Mouse (Mus musculus): ENCODE data around the gene Epha4. TPM values are rescaled to one million over a fixed set of nuclear protein-coding genes. Genes with fewer than 3 reads are reported as not detected.

Epha4 gene
- polyA plus RNA-seq, 1 experiment from 2014 or later: 37.3 TPM

DNA sequence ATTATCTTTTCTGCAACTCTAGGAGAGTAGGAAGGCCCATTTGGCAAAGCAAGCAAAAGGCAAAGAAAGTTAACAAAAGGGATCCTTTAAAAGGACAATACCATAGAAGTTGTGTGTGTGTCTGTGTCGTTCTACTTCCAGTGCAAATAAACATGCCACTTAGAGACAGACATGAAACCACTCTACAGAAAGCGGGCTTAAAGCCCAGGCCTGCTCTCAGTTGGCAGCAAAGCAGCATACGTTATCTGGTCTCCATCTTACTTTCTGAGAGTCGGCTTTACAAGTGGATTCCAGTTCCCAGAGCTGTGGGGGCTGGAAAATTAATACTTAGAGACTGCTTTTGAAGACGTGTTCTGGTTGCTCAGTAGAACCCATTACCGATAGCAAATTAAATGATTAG is 87.9 kb downstream of the Epha4 start:
- Histone ChIP-seq H3K9me3 (no peaks in the 10 kb centered on the region), H3K36me3 (peaks cover 10% of the 10 kb centered on the region), H3K27ac (no peak overlapping the region), H3K4me2 (no peak overlapping the region), H3K4me3 (no peak overlapping the region), H3K9ac (no peak overlapping the region), H3K27me3 (no peaks in the 10 kb centered on the region), H3K4me1 (replicated peaks) (peaks cover 30% of the 10 kb centered on the region)
- WGBS: 66% methylated on average over 6 of the region's 6 CpGs
- no peak for ATAC-seq (ENCODE audit: low FRiP score)

DNA sequence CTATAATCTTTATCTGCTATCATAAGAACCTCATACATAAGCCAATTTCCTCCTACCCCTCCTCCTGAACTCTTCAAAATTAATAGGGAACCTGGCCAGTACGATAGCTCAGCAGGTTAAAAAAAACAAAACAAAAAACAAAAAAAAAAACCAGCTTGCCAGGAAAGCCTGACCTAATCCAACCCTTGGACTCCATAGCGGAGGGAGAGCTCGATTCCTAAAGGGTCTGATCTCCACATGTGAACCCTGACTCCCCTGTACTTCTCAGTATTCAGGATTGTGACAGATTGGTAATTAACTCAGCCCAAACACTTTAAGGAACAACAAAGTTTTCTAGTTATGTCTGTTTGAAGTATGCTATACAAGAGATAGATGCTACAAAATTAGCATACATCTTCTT is 89.7 kb downstream of the Epha4 start:
- Histone ChIP-seq H3K27ac (no peak overlapping the region), H3K4me2 (no peak overlapping the region), H3K4me3 (no peak overlapping the region), H3K9me3 (no peaks in the 10 kb centered on the region), H3K4me1 (replicated peaks) (peaks cover 29% of the 10 kb centered on the region), H3K36me3 (peaks cover 10% of the 10 kb centered on the region), H3K9ac (no peak overlapping the region), H3K27me3 (no peaks in the 10 kb centered on the region)
- ATAC-seq (ENCODE audit: low FRiP score): no peak
- 82% methylated on average over 3 of the region's 3 CpGs for WGBS

DNA sequence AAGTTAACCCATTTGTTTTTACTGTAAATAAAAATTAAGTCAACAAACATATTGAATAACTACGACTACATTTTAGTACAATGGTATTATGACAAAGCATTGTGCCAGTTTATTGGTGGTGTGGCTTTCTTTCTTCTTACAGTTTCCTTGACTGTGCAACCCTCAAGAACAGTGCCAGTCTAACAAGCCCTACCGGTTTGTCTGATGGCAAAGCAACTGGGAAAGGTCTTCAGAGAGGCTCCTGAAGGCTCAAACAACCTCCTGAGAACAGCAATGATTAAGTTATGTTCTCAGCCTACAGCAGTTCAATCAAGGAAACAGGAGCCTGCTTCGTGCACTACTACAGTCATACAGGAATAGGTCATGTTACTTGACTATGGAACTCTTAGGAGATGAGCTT is 93.8 kb downstream of the Epha4 start:
- 87% methylated on average over 3 of the region's 3 CpGs for WGBS
- no peak overlapping the region for H3K4me2 ChIP-seq
- no peak overlapping the region for H3K4me3 ChIP-seq
- H3K27ac ChIP-seq: no peak overlapping the region
- no peaks in the 10 kb centered on the region for H3K9me3 ChIP-seq
- ATAC-seq (ENCODE audit: low FRiP score): no peak
- H3K36me3 ChIP-seq: peaks cover 4% of the 10 kb centered on the region
- H3K27me3 ChIP-seq: no peaks in the 10 kb centered on the region
- H3K9ac ChIP-seq: no peak overlapping the region
- H3K4me1 ChIP-seq (replicated peaks): peaks cover 33% of the 10 kb centered on the region

DNA sequence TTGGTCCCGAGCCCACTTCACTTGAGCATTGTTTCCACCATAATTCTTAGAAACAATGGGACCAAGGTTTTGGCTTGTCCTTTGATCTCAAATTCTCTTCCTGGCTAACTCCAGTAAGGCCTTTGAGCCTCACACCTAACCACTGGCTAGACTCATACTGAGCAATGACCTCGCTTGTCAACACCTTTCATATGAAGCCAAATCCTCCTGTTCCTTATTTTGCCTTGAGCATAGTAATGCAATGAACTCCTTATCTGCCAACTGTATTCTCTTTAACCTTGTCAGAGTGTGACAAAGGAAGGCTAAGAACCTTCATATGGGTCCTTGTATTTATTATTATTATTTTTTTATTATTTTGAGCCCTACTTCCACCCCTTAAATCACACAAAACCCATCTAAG is 94.5 kb downstream of the Epha4 start:
- no peak overlapping the region for H3K27ac ChIP-seq
- H3K4me3 ChIP-seq: no peak overlapping the region
- no peaks in the 10 kb centered on the region for H3K9me3 ChIP-seq
- no peak overlapping the region for H3K9ac ChIP-seq
- no peak overlapping the region for H3K4me2 ChIP-seq
- H3K27me3 ChIP-seq: no peaks in the 10 kb centered on the region
- no peak for ATAC-seq (ENCODE audit: low FRiP score)
- WGBS: 47% methylated on average over 2 of the region's 2 CpGs
- peaks cover 33% of the 10 kb centered on the region for H3K4me1 ChIP-seq (replicated peaks)
- H3K36me3 ChIP-seq: no peaks in the 10 kb centered on the region

DNA sequence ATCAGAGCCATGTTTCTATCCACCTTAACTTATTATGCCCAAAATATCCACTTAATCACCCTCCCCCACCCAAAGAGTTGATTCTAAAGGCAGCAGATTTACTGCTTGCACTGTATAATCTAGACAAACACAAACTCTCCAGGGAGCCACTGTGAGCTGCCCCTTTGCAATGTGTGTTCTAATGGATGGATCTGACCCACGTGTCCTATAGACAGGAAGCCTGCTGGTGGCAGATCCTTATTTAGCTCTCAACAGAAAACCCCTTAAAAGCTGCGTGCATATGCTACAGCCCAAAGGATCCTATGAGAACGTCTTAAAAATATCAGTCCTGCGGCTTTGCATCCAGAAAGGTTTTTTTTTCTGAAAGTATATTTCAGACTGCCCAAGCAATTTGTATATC is 98.0 kb downstream of the Epha4 start:
- Histone ChIP-seq H3K4me2 (no peak overlapping the region), H3K36me3 (no peaks in the 10 kb centered on the region), H3K9ac (no peak overlapping the region), H3K4me3 (no peak overlapping the region), H3K4me1 (replicated peaks) (peaks cover 37% of the 10 kb centered on the region), H3K27ac (no peak overlapping the region), H3K27me3 (no peaks in the 10 kb centered on the region), H3K9me3 (no peaks in the 10 kb centered on the region)
- no peak for ATAC-seq (ENCODE audit: low FRiP score)
- 48% methylated on average over 4 of the region's 4 CpGs for WGBS

DNA sequence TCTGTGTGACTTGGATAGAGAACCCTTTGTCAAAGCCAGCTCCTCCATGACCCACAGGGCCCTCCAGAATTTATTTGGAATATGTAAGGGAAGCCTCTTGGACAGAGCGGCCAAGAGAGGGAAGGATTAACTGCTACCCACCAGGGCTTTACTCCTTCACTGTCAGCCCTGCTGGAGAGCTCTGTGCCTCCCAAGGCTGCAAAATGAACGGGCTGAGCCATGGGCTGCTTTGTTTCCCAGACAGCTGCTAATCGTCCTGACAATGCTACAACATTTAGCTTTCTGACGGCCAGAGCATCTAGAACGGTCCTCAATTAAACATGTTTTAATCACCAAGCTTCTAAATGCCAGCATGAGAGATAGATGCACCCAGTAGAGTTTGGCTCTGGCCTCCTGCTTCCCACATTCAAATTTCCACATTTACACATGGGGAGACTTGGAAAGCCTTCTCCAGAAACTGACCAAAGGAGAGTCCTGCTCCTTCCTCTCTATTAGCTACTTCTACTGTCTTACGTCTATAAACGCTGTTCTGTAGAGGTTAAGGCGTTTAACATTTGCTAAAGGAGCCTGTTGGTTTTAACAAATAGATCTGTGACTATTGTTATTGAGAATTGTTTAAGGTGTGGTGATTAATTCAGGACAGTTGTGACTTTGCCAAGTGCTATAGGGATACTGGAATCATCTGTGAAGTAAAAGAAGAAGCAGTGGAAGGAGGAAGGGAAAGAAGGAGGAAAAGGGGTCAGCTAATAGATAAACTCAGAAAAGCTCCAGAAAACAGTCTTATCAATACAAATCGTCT is 101.8 kb downstream of the Epha4 start:
- H3K9me3 ChIP-seq: no peaks in the 10 kb centered on the region
- ATAC-seq (ENCODE audit: low FRiP score): no peak
- H3K9ac ChIP-seq: no peak overlapping the region
- H3K4me2 ChIP-seq: no peak overlapping the region
- no peak overlapping the region for H3K4me3 ChIP-seq
- 0 out of 2 replicates have a peak overlapping the region, but pooled peaks have one; percentile 30 for H3K27ac ChIP-seq
- H3K4me1 ChIP-seq (replicated peaks): peaks cover 27% of the 10 kb centered on the region
- no peaks in the 10 kb centered on the region for H3K27me3 ChIP-seq
- WGBS: 34% methylated on average over 9 of the region's 9 CpGs
- no peaks in the 10 kb centered on the region for H3K36me3 ChIP-seq

DNA sequence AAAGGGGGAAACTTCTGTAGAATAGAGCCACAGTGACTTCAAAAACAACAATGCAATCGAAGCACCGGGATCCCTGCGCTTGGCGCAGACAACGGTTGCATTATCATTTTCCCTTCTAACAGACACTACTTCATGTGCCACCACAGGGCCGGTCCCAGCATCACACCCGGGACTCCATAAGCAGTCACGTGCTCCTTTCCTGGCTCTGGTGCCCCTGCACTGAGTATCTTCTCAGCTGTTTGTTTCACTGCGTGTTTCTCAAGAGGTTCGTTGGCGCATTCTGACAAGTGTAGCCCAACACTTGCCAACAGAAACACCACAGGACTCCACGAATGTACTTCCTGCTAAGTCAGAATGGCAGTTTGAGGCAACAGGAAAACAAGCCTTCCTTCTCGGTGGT is 102.6 kb downstream of the Epha4 start:
- peaks cover 33% of the 10 kb centered on the region for H3K4me1 ChIP-seq (replicated peaks)
- no peak overlapping the region for H3K27ac ChIP-seq
- ATAC-seq (ENCODE audit: low FRiP score): no peak
- no peaks in the 10 kb centered on the region for H3K27me3 ChIP-seq
- WGBS: 83% methylated on average over 13 of the region's 13 CpGs
- H3K4me2 ChIP-seq: no peak overlapping the region
- H3K36me3 ChIP-seq: no peaks in the 10 kb centered on the region
- no peak overlapping the region for H3K4me3 ChIP-seq
- no peak overlapping the region for H3K9ac ChIP-seq
- H3K9me3 ChIP-seq: no peaks in the 10 kb centered on the region

DNA sequence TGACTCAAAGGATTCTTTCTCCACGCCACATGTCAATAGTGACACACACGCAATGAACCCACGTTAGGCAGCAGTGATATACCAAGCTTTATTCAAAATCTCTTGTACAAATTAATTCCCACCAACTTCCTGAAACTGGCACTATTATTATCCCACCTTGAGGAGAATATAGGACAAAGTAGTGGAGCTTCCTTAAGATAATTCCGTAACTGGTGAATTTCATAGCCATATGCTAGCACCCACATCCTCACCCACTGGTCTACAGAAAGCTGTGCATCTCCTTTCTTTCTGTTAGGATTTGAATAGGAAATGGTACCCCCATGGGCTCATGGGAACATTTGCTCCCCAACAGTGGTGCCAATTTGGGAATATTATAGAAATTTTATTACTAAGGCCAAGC is 103.7 kb downstream of the Epha4 start:
- no peak overlapping the region for H3K4me3 ChIP-seq
- 90% methylated on average over 4 of the region's 4 CpGs for WGBS

DNA sequence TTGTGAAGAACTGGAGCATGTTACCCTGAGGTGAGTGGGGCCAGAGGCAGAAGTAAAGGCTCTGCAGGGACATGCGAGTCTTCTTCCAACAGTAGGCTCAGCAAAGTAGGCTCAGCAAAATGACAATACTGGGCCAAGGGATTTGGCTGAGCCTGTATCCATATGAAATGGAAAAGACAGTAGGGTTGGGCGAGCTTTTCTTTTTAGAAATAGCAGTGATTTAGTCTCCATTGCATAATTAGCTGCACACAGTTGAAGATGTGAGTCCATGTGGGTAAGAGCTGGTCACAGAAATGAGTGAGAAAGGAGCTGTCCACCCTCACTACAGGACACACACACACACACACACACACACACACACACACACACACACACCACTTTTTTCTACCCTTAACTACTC is 104.2 kb downstream of the Epha4 start:
- no peaks in the 10 kb centered on the region for H3K27me3 ChIP-seq
- no peak overlapping the region; the same call in 1 of the 2 replicates for H3K27ac ChIP-seq
- no peaks in the 10 kb centered on the region for H3K9me3 ChIP-seq
- ATAC-seq (ENCODE audit: low FRiP score): no peak
- H3K4me1 ChIP-seq (replicated peaks): peaks cover 42% of the 10 kb centered on the region
- no peaks in the 10 kb centered on the region for H3K36me3 ChIP-seq
- no peak overlapping the region for H3K4me3 ChIP-seq
- WGBS: 59% methylated on average over 2 of the region's 2 CpGs
- H3K4me2 ChIP-seq: no peak overlapping the region
- no peak overlapping the region for H3K9ac ChIP-seq

More for the DNA sequence above, 103.7 kb downstream of the Epha4 start:
- no peaks in the 10 kb centered on the region for H3K9me3 ChIP-seq
- no peaks in the 10 kb centered on the region for H3K27me3 ChIP-seq
- no peak overlapping the region for H3K27ac ChIP-seq
- H3K4me2 ChIP-seq: no peak overlapping the region
- no peak for ATAC-seq (ENCODE audit: low FRiP score)
- H3K36me3 ChIP-seq: no peaks in the 10 kb centered on the region
- peaks cover 40% of the 10 kb centered on the region for H3K4me1 ChIP-seq (replicated peaks)
- H3K9ac ChIP-seq: no peak overlapping the region

DNA sequence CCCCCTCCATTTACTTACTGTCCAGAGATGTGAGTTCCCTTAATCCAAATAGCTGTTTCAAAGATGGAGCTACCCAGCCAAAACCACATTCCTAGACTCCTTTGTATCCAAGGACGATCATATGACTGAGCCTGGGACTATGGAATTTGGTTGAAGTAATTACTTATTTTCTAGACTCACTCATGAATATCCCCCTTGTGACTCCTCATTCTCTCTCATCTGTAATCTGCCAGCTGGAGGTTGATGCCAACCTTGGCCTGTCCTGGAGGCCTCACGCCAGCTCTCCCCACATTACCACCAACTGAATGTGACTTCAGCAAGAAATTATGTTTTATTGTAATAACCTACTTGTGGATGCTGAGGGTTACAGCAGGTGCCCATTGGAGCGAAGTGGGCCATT is 104.7 kb downstream of the Epha4 start:
- H3K27ac ChIP-seq: no peak overlapping the region
- H3K4me1 ChIP-seq (replicated peaks): peaks cover 42% of the 10 kb centered on the region
- H3K4me3 ChIP-seq: no peak overlapping the region
- H3K9me3 ChIP-seq: no peaks in the 10 kb centered on the region
- H3K27me3 ChIP-seq: no peaks in the 10 kb centered on the region
- ATAC-seq (ENCODE audit: low FRiP score): peak; percentile 26; the same call in 1 of the 2 replicates
- no peaks in the 10 kb centered on the region for H3K36me3 ChIP-seq
- 31% methylated on average over 3 of the region's 3 CpGs for WGBS
- no peak overlapping the region for H3K9ac ChIP-seq
- no peak overlapping the region for H3K4me2 ChIP-seq

DNA sequence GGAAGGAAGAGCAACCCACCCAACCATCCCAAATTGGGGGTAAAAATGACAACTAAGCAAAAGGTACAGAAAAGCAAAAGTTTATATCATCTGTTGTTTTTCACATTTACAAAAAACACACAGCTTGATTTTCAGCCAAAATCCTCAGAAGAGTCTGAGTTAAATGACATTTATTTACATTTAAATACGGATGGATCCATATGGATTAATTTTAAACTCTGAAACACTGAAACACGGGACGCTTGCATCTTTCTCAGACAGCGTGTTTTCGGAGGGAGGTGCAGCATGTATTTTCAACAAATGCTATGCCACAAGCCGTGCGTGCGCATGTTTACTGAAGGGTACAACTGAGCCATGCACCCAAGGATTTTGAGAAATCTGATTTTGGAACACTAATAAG is 105.4 kb downstream of the Epha4 start:
- no peak overlapping the region for H3K9ac ChIP-seq
- no peak overlapping the region for H3K4me3 ChIP-seq
- no peak for ATAC-seq (ENCODE audit: low FRiP score)
- H3K36me3 ChIP-seq: no peaks in the 10 kb centered on the region
- 95% methylated on average over 8 of the region's 8 CpGs for WGBS
- no peak overlapping the region for H3K4me2 ChIP-seq
- no peak overlapping the region for H3K27ac ChIP-seq
- no peaks in the 10 kb centered on the region for H3K9me3 ChIP-seq
- H3K4me1 ChIP-seq (replicated peaks): peaks cover 45% of the 10 kb centered on the region
- no peaks in the 10 kb centered on the region for H3K27me3 ChIP-seq

DNA sequence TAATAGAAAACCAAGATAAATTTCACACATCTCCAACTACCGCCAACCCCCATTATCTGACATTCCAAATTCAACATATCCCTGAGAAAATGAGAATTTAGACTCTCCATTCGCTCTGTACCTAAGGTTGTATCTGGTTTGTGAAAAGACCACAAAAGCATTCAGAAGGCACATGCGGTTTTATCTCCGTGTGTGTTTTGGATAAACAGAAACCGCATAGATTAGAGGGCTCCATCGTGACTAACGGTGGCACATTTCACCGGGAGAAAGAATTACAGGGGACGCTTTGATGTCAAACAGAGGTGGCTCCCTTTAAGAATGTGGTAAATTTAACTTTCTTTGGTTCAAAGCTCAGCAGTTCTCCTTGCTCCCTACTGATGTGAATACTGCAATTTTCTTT is 107.5 kb downstream of the Epha4 start:
- no peaks in the 10 kb centered on the region for H3K9me3 ChIP-seq
- no peak overlapping the region for H3K27ac ChIP-seq
- H3K4me1 ChIP-seq (replicated peaks): peaks cover 56% of the 10 kb centered on the region
- H3K36me3 ChIP-seq: no peaks in the 10 kb centered on the region
- no peak overlapping the region for H3K4me3 ChIP-seq
- no peaks in the 10 kb centered on the region for H3K27me3 ChIP-seq
- no peak overlapping the region for H3K9ac ChIP-seq
- whole genome bisulfite sequencing: 44% methylated on average over 9 of the region's 9 CpGs
- no peak for ATAC-seq (ENCODE audit: low FRiP score)
- no peak overlapping the region for H3K4me2 ChIP-seq

DNA sequence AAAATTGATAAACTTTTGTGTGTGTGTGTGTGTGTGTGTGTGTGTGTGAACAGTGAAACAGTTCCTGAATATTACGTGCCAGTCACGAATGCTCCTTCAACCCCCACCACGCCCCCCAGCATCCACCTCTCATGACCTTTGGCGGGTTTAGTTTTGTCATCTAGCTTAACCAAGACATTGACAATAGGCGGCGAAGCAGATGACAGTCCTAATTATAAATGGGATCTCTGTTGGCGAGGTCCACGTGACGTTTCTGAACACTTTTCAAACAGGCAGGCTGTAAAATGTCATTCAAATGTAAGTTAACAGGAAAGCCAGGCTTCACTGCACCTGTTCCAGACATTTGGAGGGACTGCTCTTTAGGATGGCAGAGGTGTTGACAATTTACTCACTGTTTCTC is 108.3 kb downstream of the Epha4 start:
- Histone ChIP-seq H3K4me3 (no peak overlapping the region), H3K4me2 (no peak overlapping the region), H3K36me3 (no peaks in the 10 kb centered on the region), H3K9me3 (no peaks in the 10 kb centered on the region), H3K9ac (no peak overlapping the region), H3K27ac (no peak overlapping the region), H3K4me1 (replicated peaks) (peaks cover 60% of the 10 kb centered on the region), H3K27me3 (no peaks in the 10 kb centered on the region)
- 28% methylated on average over 9 of the region's 9 CpGs for WGBS
- ATAC-seq (ENCODE audit: low FRiP score): no peak
